Mouse (Mus musculus) forebrain, postnatal 0 days (tissue): ENCODE measurements at regions not wholly inside any gene's neighbourhood (a gene's known extent, or its start where the extent isn't known, plus 50 kb on each side); places are given as distances from the start of the nearest gene placed in this dataset.
A peak's percentile ranks its signal among the peaks of the same experiment; 100 is the strongest.

ENCODE experiments used
- ATAC-seq: fragments of 200-750 bp; cut with Nextera tagmentation; 2 replicates; pipeline ENCODE4 v1.8.0; 2017; ENCODE audit warnings: mild to moderate bottlenecking, moderate library complexity
- DNase-seq: peaks from one replicate; pipeline ENCODE4 v3.0.0-alpha.2; 2015
- H3K27ac ChIP-seq: fragments of 300-500 bp; sonication (generic); 2 replicates; pipeline ENCODE4 v1.5.1; 2014; ENCODE audit warnings: low read depth, mild to moderate bottlenecking, antibody characterized with exemption, low read length, moderate library complexity, mixed read lengths
- H3K27me3 ChIP-seq: fragments of 300-500 bp; sonication (generic); 2 replicates; pipeline ENCODE4 v1.6.1; 2014; ENCODE audit warnings: mild to moderate bottlenecking, low read length, mixed read lengths; ENCODE audit not compliant: insufficient read depth
- H3K36me3 ChIP-seq: fragments of 300-500 bp; sonication (generic); 2 replicates; pipeline ENCODE4 v1.6.1; 2014; ENCODE audit warnings: mild to moderate bottlenecking, moderate library complexity; ENCODE audit not compliant: insufficient read depth
- H3K4me1 ChIP-seq: fragments of 300-500 bp; sonication (generic); 2 replicates; pipeline ENCODE4 v1.6.1; 2014; ENCODE audit warnings: antibody characterized with exemption; ENCODE audit not compliant: insufficient read depth
- H3K4me2 ChIP-seq: fragments of 300-500 bp; sonication (generic); 2 replicates; pipeline ENCODE4 v1.6.1; 2014; ENCODE audit warnings: low read depth, mild to moderate bottlenecking, moderate library complexity
- H3K4me3 ChIP-seq: fragments of 300-500 bp; sonication (generic); 2 replicates; pipeline ENCODE4 v1.5.1; 2014; ENCODE audit warnings: low read depth, low read length, mixed read lengths
- H3K9ac ChIP-seq: fragments of 300-500 bp; sonication (generic); 2 replicates; pipeline ENCODE4 v1.6.1; 2014; ENCODE audit warnings: mild to moderate bottlenecking
- H3K9me3 ChIP-seq: fragments of 300-500 bp; sonication (generic); 2 replicates; pipeline ENCODE4 v1.6.1; 2016; ENCODE audit warnings: low read length
- CTCF ChIP-seq: sonication (generic); IDR thresholded peaks from 2 replicates; pipeline ENCODE4 v1.5.1; 2016; ENCODE audit warnings: antibody characterized with exemption, control low read depth, low read depth
- WGBS: fragments of 180-500 bp; shearing (Covaris S2); extraction: QIAGEN DNeasy Blood & Tissue Kit; methylation state at CpG from one replicate; pipeline ENCODE4 v1.1.7; 2014; 5-methylcytosine and 5-hydroxymethylcytosine counted together

GRCm38 (mm10) chr19:50945006-50945405, 266.6 kb upstream of the Sorcs1 start:
- DNase-seq: no peak
- ATAC-seq: no peak
- Histone ChIP-seq H3K9me3 (no peaks in the 10 kb centered on the region), H3K27me3 (no peaks in the 10 kb centered on the region), H3K4me1 (no peaks in the 10 kb centered on the region), H3K36me3 (no peaks in the 10 kb centered on the region), H3K4me2 (no peak overlapping the region), H3K27ac (no peak overlapping the region), H3K9ac (no peak overlapping the region), H3K4me3 (no peak overlapping the region)
- 77% methylated on average over 1 of the region's 1 CpGs for WGBS
- TF ChIP-seq CTCF: no peak

DNA sequence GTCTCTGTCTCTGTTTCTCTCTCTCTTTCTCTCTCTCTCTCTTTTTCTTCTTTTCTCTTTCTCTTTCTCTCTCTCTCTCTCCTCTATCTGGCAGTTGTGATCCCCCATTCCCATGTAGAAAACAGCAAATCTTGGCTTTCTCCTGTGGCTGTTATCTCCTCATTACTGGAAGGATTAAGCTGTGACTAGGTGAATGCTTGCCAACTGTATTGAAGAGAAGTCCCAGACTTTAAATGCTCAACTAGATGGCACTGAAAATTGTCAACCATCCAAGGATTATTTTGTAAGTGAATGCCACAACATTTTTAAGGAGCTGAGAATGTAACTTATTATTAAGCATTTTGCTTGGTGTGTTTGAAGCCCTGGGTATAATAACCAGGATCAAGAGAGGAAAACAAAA, 233.2 kb upstream of the Sorcs1 start:
- Histone ChIP-seq H3K36me3 (no peaks in the 10 kb centered on the region), H3K9me3 (no peaks in the 10 kb centered on the region), H3K27me3 (no peaks in the 10 kb centered on the region), H3K4me2 (no peak overlapping the region), H3K4me3 (no peak overlapping the region), H3K4me1 (no peaks in the 10 kb centered on the region), H3K9ac (no peak overlapping the region), H3K27ac (no peak overlapping the region)
- DNase-seq (peak; percentile 8), ATAC-seq (no peak)
- no peak for TF ChIP-seq CTCF

DNA sequence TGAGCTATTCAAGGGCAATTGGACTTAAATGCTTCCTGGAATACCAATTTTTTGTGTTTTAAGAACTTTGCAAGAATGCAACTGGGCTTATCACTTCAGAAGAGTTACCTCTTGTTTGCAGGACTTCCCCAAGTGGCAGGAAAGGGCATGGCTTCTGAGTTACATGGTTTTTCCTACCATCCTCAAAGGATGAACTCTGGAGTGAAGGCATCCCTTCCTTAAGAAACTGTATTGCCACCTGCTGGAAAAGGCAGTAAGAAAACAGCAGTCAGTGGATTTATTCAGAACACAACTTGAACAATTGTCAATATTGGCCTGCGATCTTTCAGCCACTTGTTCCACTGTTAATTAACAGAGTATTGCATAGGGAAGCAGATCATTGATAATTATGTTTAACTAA, 232.2 kb upstream of the Sorcs1 start:
- H3K4me2 ChIP-seq: no peak overlapping the region
- no peaks in the 10 kb centered on the region for H3K9me3 ChIP-seq
- H3K4me3 ChIP-seq: no peak overlapping the region
- ATAC-seq: no peak
- DNase-seq: no peak
- no peaks in the 10 kb centered on the region for H3K4me1 ChIP-seq
- 77% methylated on average over 1 of the region's 1 CpGs for WGBS
- H3K9ac ChIP-seq: no peak overlapping the region
- no peaks in the 10 kb centered on the region for H3K27me3 ChIP-seq
- TF ChIP-seq CTCF: no peak
- no peak overlapping the region for H3K27ac ChIP-seq
- H3K36me3 ChIP-seq: no peaks in the 10 kb centered on the region

DNA sequence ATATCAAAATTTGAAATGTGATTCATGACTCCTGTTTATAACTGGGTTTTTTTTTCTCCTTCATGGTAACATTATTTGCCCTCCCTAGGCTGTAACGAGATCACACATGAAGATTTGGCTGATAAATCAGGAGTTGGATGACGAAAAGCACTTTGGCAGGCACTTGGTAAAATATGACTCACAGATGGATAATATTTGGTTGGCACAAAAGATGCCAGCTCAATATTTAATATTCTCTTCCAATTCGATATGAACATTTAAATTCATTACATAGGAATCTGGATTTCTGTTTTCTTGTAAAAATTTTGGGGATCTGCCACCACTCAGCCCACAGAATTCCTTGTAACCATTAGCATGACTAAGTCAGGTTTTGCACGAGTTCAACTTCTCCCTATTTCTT, 230.3 kb upstream of the Sorcs1 start:
- ATAC-seq (no peak), DNase-seq (peak; percentile 18)
- Histone ChIP-seq H3K9me3 (no peaks in the 10 kb centered on the region), H3K4me1 (no peaks in the 10 kb centered on the region), H3K4me2 (no peak overlapping the region), H3K36me3 (no peaks in the 10 kb centered on the region), H3K9ac (no peak overlapping the region), H3K27ac (no peak overlapping the region), H3K27me3 (no peaks in the 10 kb centered on the region), H3K4me3 (no peak overlapping the region)
- 67% methylated on average over 4 of the region's 4 CpGs for WGBS
- TF ChIP-seq CTCF: no peak

- no peak for TF ChIP-seq CTCF
- WGBS: 90% methylated on average over 3 of the region's 3 CpGs
- ATAC-seq: no peak
Observed at GRCm38 (mm10) chr19:50893755-50894154, 215.3 kb upstream of the Sorcs1 start.

DNA sequence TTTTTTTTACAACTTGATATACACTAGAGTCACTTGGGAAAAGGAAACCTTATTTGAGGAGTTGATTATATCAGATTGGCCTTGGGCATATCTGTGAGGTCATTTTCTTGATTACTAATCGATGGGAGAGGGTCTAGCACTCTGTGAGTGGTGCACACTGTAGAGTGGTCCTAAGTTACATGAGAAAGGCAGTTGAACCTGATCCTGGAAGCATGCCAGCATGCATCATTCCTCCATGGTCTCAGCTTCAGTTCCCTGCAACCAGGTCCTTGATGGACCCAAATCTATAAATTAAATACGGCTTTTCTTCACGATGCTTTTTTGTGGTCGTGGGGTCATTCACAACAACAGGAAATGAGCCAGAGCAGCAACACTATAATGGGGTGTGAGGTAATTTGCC, 194.2 kb upstream of the Sorcs1 start:
- H3K4me1 ChIP-seq: no peaks in the 10 kb centered on the region
- DNase-seq (no peak), ATAC-seq (no peak)
- H3K27me3 ChIP-seq: no peaks in the 10 kb centered on the region
- H3K36me3 ChIP-seq: no peaks in the 10 kb centered on the region
- 44% methylated on average over 4 of the region's 4 CpGs for WGBS
- H3K4me3 ChIP-seq: no peak overlapping the region
- H3K4me2 ChIP-seq: no peak overlapping the region
- H3K27ac ChIP-seq: no peak overlapping the region
- H3K9ac ChIP-seq: no peak overlapping the region
- no peaks in the 10 kb centered on the region for H3K9me3 ChIP-seq
- no peak for TF ChIP-seq CTCF

More at GRCm38 (mm10) chr19:50893755-50894154, 215.3 kb upstream of the Sorcs1 start:
- Histone ChIP-seq H3K4me3 (no peak overlapping the region), H3K9ac (no peak overlapping the region), H3K27ac (no peak overlapping the region), H3K36me3 (no peaks in the 10 kb centered on the region), H3K4me1 (no peaks in the 10 kb centered on the region), H3K27me3 (no peaks in the 10 kb centered on the region), H3K9me3 (no peaks in the 10 kb centered on the region), H3K4me2 (no peak overlapping the region)
- DNase-seq: no peak

DNA sequence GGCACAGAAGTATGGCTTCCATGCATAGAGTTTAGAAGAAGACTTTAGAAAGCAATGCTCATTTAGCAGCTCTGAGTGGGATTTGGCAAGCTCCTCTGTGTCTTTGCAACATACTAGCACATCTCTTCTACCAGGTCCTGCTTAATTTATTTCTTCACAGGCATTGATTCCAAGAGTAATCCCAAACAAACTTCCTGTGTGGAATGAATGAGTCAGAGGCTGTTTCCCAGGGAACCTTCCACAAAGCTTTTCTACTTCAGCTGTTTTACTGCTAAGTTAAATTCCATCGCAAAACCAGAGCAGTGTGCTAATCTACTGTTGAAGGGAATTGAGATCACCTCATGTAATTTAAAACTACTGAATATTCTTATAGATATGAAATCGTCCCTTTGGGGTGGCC, 193.7 kb upstream of the Sorcs1 start:
- ATAC-seq: no peak
- WGBS: 49% methylated on average over 2 of the region's 2 CpGs

GRCm38 (mm10) chr19:50854854-50855253, 176.4 kb upstream of the Sorcs1 start:
- DNase-seq (no peak), ATAC-seq (no peak)
- no peaks in the 10 kb centered on the region for H3K27me3 ChIP-seq
- no peak overlapping the region for H3K4me3 ChIP-seq
- 94% methylated on average over 1 of the region's 1 CpGs for WGBS
- no peak overlapping the region for H3K9ac ChIP-seq
- no peak for TF ChIP-seq CTCF
- no peak overlapping the region for H3K4me2 ChIP-seq
- H3K27ac ChIP-seq: no peak overlapping the region
- no peaks in the 10 kb centered on the region for H3K36me3 ChIP-seq
- no peaks in the 10 kb centered on the region for H3K9me3 ChIP-seq
- no peaks in the 10 kb centered on the region for H3K4me1 ChIP-seq

More for the DNA sequence above, 193.7 kb upstream of the Sorcs1 start:
- Histone ChIP-seq H3K4me3 (no peak overlapping the region), H3K27me3 (no peaks in the 10 kb centered on the region), H3K36me3 (no peaks in the 10 kb centered on the region), H3K4me1 (no peaks in the 10 kb centered on the region), H3K9ac (no peak overlapping the region), H3K27ac (no peak overlapping the region), H3K4me2 (no peak overlapping the region), H3K9me3 (no peaks in the 10 kb centered on the region)
- no peak for TF ChIP-seq CTCF
- peak; percentile 22 for DNase-seq
